Mouse (Mus musculus) myocyte (in vitro differentiated cells): Measurements from ENCODE around the gene Abhd17c. TPM values are rescaled to one million over a fixed set of nuclear protein-coding genes. Genes with fewer than 3 reads are reported as not detected.

ENCODE experiments used
- H3K27me3 ChIP-seq: one replicate; pipeline ENCODE4 v1.6.1; 2011; ENCODE audit not compliant: control insufficient read depth, insufficient read depth, insufficient read length
- H3K36me3 ChIP-seq: one replicate; pipeline ENCODE4 v1.6.1; 2011; ENCODE audit not compliant: control insufficient read depth, insufficient read depth
- H3K4me2 ChIP-seq: one replicate; pipeline ENCODE4 v1.6.1; 2011; ENCODE audit warnings: low read depth, control low read depth
- H3K4me3 ChIP-seq: one replicate; pipeline ENCODE4 v1.5.1; 2011; ENCODE audit warnings: mild to moderate bottlenecking, control low read depth, moderate library complexity
- H3K79me2 ChIP-seq: one replicate; pipeline ENCODE4 v1.6.1; 2011; ENCODE audit not compliant: control insufficient read depth, insufficient read depth
- H3ac ChIP-seq: one replicate; pipeline ENCODE4 v1.6.1; 2011; ENCODE audit not compliant: control insufficient read depth, insufficient read length
- CEBPB ChIP-seq: IDR thresholded peaks from 2 replicates; pipeline ENCODE4 v1.6.1; 2011; ENCODE audit warnings: mild to moderate bottlenecking, moderate library complexity; ENCODE audit not compliant: poor library complexity, insufficient read depth, severe bottlenecking
- E2F4 ChIP-seq: IDR thresholded peaks from one replicate; pipeline ENCODE4 v1.6.1; 2011; ENCODE audit warnings: mild to moderate bottlenecking, control low read depth, moderate library complexity; ENCODE audit not compliant: insufficient read depth
- MAX ChIP-seq: IDR thresholded peaks from one replicate; pipeline ENCODE4 v1.6.1; 2011; ENCODE audit warnings: low read depth, mild to moderate bottlenecking, control low read depth
- MYOD1 ChIP-seq, 3 experiments: IDR thresholded peaks; one replicate each; pipeline ENCODE4 v1.6.1; 2011; ENCODE audit warnings: control low read depth in 2 of 3, low read depth in 2 of 3, mild to moderate bottlenecking in 2 of 3, moderate library complexity in 1 of 3; ENCODE audit not compliant: insufficient read length in 2 of 3, control insufficient read depth in 1 of 3
- MYOG ChIP-seq, 3 experiments: IDR thresholded peaks; one replicate each; pipeline ENCODE4 v1.6.1; 2011; ENCODE audit warnings: control low read depth in 2 of 3, low read depth in 2 of 3, mild to moderate bottlenecking in 2 of 3; ENCODE audit not compliant: insufficient read length in 2 of 3, control insufficient read depth in 1 of 3, insufficient read depth in 1 of 3
- POLR2A ChIP-seq: IDR thresholded peaks from one replicate; pipeline ENCODE4 v1.6.1; 2011; ENCODE audit warnings: low read depth, mild to moderate bottlenecking, control low read depth, moderate library complexity; ENCODE audit not compliant: insufficient read length
- POLR2AphosphoS2 ChIP-seq: IDR thresholded peaks from one replicate; pipeline ENCODE4 v1.6.1; 2011; ENCODE audit warnings: low read depth, control low read depth; ENCODE audit not compliant: insufficient read length
- REST ChIP-seq: IDR thresholded peaks from one replicate; pipeline ENCODE4 v1.6.1; 2011; ENCODE audit warnings: mild to moderate bottlenecking, control low read depth, moderate library complexity; ENCODE audit not compliant: insufficient read depth, insufficient read length
- SRF ChIP-seq: IDR thresholded peaks from one replicate; pipeline ENCODE4 v1.6.1; 2011; ENCODE audit warnings: low read depth; ENCODE audit not compliant: control insufficient read depth, insufficient read length
- TCF12 ChIP-seq: IDR thresholded peaks from one replicate; pipeline ENCODE4 v1.6.1; 2011; ENCODE audit warnings: mild to moderate bottlenecking, control low read depth; ENCODE audit not compliant: poor library complexity, insufficient read depth, severe bottlenecking
- TCF3 ChIP-seq: IDR thresholded peaks from one replicate; pipeline ENCODE4 v1.6.1; 2011; ENCODE audit warnings: low read depth, control low read depth; ENCODE audit not compliant: insufficient read length
- USF1 ChIP-seq: IDR thresholded peaks from one replicate; pipeline ENCODE4 v1.6.1; 2011; ENCODE audit warnings: low read depth, mild to moderate bottlenecking, control low read depth, moderate library complexity
- polyA plus RNA-seq: library from polyadenylated mRNA; unstranded; fragments of >200 nt; fragmentation: generic; extraction: Trizol; gene quantifications from one replicate; pipeline ENCODE4 v1.2.1, GENCODE M21; 2012; ENCODE audit warnings: missing spikeins

Abhd17c gene
- polyA plus RNA-seq, 1 experiment, result 32.4 TPM

DNA sequence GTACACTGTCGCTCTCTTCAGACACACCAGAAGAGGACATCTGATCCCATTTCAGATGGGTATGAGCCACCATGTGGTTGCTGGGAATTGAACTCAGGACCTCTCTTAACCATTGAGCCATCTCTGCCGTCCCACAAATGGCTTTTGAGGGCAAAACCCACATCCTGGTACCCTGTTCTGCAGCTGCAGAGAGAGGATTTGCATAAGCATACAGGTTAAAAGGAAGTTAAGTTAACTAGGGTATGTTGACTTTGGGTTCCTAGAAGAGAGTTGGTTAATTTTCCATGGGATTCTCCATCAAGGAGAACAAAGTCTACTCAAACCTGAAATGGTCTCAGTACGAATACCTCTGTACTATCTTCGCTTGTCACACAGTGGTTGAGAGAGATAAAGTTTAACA lies 13.2 kb upstream of the Abhd17c start:
- Histone ChIP-seq H3K4me3 (no peak overlapping the region), H3ac (no peak overlapping the region), H3K36me3 (no peaks in the 10 kb centered on the region), H3K27me3 (no peaks in the 10 kb centered on the region), H3K4me2 (no peak overlapping the region), H3K79me2 (no peaks in the 10 kb centered on the region)
- TF ChIP-seq MAX (no peak), TCF12 (no peak), SRF (no peak), E2F4 (no peak), REST (no peak), MYOG (IDR thresholded peaks at IDR 0.05; ENCODE audit: control insufficient read depth in 1 of 3, insufficient read depth in 1 of 3, insufficient read length in 2 of 3, low read depth in 2 of 3) (no peak), CEBPB (no peak), POLR2AphosphoS2 (no peak), MYOD1 (IDR thresholded peaks at IDR 0.05; ENCODE audit: control insufficient read depth in 1 of 3, insufficient read length in 2 of 3, low read depth in 2 of 3) (no peak), USF1 (no peak), POLR2A (no peak), TCF3 (no peak)

DNA sequence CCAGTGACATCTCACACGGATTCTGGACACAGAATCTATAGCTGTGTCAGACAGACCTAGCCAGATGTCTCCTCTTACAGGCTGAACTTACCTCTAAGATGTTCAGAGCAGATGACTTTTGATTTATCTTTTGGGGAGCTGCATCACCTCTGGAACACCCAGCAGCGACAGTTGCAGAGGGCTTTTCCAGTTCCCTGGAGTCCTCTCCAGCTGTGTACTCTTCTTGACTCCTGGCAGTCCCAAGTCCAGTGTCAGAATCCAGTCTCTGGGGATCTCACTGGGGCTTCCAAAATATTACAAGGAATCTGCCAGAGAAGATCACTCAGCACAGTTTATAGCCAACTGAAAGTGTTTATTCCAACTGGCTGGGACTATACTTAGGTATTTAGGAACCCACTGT lies 12.7 kb upstream of the Abhd17c start:
- no peak overlapping the region for H3ac ChIP-seq
- TF ChIP-seq USF1, result no peak
- no peak for TF ChIP-seq TCF12
- TF ChIP-seq CEBPB, result no peak
- TF ChIP-seq MAX, result no peak
- TF ChIP-seq SRF, result no peak
- no peak for TF ChIP-seq POLR2AphosphoS2
- TF ChIP-seq E2F4, result no peak
- H3K36me3 ChIP-seq, result no peaks in the 10 kb centered on the region
- H3K27me3 ChIP-seq, result no peaks in the 10 kb centered on the region
- no peaks in the 10 kb centered on the region for H3K79me2 ChIP-seq
- H3K4me2 ChIP-seq, result no peak overlapping the region
- no peak overlapping the region for H3K4me3 ChIP-seq

DNA sequence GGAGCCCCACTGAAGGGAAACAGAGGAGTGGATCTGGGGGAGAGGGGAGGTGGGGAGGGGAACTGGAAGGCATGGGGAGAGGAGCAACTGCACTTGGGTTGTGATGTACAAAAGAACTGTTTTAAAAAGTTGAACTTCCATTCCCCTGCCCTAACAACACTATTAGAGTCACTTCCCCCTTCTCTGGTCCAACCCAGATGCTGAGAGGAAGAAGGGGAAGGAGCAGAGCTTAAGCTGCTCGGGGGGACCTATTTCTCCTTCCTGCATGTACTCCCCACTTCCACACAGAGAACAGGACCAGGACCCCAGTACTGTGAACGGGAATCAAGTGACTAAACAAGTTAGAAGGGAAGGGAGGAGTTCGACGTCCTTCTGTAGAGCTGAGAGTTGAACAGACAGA lies 11.9 kb upstream of the Abhd17c start:
- Histone ChIP-seq H3K4me2 (no peak overlapping the region), H3K4me3 (no peak overlapping the region), H3K79me2 (no peaks in the 10 kb centered on the region), H3ac (no peak overlapping the region), H3K27me3 (no peaks in the 10 kb centered on the region), H3K36me3 (no peaks in the 10 kb centered on the region)
- TF ChIP-seq MYOG (IDR thresholded peaks at IDR 0.05; ENCODE audit: control insufficient read depth in 1 of 3, insufficient read depth in 1 of 3, insufficient read length in 2 of 3, low read depth in 2 of 3) (no peak), CEBPB (no peak), E2F4 (no peak), USF1 (no peak), POLR2AphosphoS2 (no peak), TCF3 (no peak), TCF12 (no peak), REST (no peak)

DNA sequence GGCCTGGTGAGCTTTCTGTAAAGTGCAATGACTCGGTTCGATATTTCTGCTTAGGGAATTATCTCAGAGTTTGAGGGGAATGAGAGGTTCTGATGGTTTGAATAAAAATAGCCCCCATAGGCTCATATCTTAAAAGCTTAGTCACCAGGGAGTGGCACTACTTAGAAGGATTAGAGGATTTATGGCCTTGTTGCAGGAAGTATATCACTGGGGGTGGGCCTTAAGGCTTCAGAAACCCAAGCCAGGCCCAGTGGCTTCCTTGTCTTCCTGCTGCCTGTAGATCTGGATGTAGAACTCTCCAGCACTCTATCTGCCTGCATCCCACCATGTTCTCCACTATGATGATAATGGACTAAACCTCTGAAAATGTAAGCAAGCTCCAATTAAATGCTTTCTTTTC lies 7.7 kb upstream of the Abhd17c start:
- Histone ChIP-seq H3K27me3 (no peaks in the 10 kb centered on the region), H3K4me2 (peak overlapping the region; percentile 46), H3K4me3 (no peak overlapping the region), H3ac (no peak overlapping the region), H3K79me2 (no peaks in the 10 kb centered on the region), H3K36me3 (no peaks in the 10 kb centered on the region)
- TF ChIP-seq MYOG (IDR thresholded peaks at IDR 0.05; ENCODE audit: control insufficient read depth in 1 of 3, insufficient read depth in 1 of 3, insufficient read length in 2 of 3, low read depth in 2 of 3), result no peak
- no peak for TF ChIP-seq MYOD1 (IDR thresholded peaks at IDR 0.05; ENCODE audit: control insufficient read depth in 1 of 3, insufficient read length in 2 of 3, low read depth in 2 of 3)

DNA sequence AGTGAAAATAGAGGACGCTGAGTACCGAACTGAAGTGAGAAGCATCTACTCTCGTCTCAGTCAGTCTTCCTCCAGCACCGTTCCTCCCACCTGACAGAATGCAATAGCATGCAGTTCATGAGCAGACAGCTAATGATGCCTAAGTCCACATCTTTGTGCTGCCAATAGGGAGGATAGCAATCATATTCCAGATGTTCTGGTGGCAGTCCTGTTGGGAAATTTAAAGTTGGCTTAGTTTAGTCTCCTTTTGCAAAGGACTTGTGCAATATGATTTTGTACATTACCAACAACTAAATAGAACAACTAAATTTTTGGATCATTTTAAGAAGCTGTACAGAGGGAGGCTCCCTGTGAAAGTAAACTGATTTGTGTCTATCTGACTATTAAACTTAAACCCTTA lies 2.1 kb upstream of the Abhd17c start:
- Histone ChIP-seq H3K27me3 (no peaks in the 10 kb centered on the region), H3K79me2 (peaks cover 25% of the 10 kb centered on the region), H3ac (no peak overlapping the region), H3K4me2 (no peak overlapping the region), H3K36me3 (no peaks in the 10 kb centered on the region), H3K4me3 (no peak overlapping the region)
- TF ChIP-seq CEBPB, result no peak
- no peak for TF ChIP-seq MYOD1 (IDR thresholded peaks at IDR 0.05; ENCODE audit: control insufficient read depth in 1 of 3, insufficient read length in 2 of 3, low read depth in 2 of 3)
- no peak for TF ChIP-seq POLR2AphosphoS2
- TF ChIP-seq POLR2A, result no peak

DNA sequence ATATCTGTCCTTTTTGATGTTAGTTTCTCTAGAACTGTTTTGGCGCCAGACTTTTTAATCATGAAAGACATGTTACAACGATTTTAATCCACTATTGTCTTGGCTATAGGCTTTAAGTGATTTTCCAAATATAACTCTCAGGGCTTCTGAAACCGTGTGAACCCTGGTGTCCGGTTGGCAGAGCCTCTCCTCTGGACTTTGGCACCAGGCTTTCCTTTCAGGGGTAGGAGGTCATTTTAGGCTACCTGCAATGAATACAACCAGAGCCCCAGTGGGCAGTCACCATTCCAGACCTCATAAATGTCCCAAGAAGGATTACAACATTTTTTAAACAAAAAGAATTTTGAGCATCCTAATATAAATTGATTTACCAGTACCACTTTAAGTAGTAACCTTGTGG lies 1.1 kb upstream of the Abhd17c start:
- H3K36me3 ChIP-seq, result no peaks in the 10 kb centered on the region
- peak overlapping the region; percentile 84 for H3K4me3 ChIP-seq
- no peak overlapping the region for H3ac ChIP-seq
- peaks cover 35% of the 10 kb centered on the region for H3K79me2 ChIP-seq
- TF ChIP-seq TCF3 (no peak), E2F4 (no peak), POLR2A (no peak), MYOG (IDR thresholded peaks at IDR 0.05; ENCODE audit: control insufficient read depth in 1 of 3, insufficient read depth in 1 of 3, insufficient read length in 2 of 3, low read depth in 2 of 3) (no peak), POLR2AphosphoS2 (no peak), REST (no peak), TCF12 (no peak), USF1 (no peak), SRF (no peak), CEBPB (no peak), MYOD1 (IDR thresholded peaks at IDR 0.05; ENCODE audit: control insufficient read depth in 1 of 3, insufficient read length in 2 of 3, low read depth in 2 of 3) (no peak)
- H3K27me3 ChIP-seq, result no peaks in the 10 kb centered on the region
- peak overlapping the region; percentile 75 for H3K4me2 ChIP-seq
